Mouse (Mus musculus) liver, embryonic 14.5 days (tissue): ENCODE data around the gene Tspan13.

ENCODE experiments used
- CTCF ChIP-seq: IDR thresholded peaks from 2 replicates; pipeline ENCODE4 v1.5.1; 2016; ENCODE audit warnings: antibody characterized with exemption, low read depth, control low read depth
- EP300 ChIP-seq: IDR thresholded peaks from 2 replicates; pipeline ENCODE4 v1.6.1; 2016; ENCODE audit warnings: antibody characterized with exemption, low read depth

DNA sequence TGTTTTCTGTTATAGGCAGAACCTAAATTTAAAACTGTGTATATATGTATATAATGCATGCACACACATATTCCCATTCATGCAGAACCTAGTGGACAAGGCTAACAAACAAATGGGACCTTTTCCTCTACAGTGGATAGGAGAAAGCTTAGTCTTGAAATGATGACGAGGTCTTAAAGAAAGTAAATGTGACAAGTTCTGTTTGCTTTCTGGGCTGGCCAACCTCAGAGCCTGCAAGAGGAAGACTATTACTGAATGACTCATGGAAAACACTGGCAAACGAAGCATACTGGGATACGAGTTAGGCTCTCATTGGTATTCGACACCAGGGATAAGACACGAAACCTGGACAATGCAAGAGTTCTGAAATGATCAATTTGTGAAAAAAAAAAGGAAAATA is 57.6 kb downstream of the Tspan13 start:
- no peak for TF ChIP-seq CTCF
- TF ChIP-seq EP300 = no peak
